Mouse (Mus musculus): Measurements from ENCODE around the gene Baz1a.
A peak's percentile ranks its signal among the peaks of the same experiment; 100 is the strongest.

The Baz1a gene

DNA sequence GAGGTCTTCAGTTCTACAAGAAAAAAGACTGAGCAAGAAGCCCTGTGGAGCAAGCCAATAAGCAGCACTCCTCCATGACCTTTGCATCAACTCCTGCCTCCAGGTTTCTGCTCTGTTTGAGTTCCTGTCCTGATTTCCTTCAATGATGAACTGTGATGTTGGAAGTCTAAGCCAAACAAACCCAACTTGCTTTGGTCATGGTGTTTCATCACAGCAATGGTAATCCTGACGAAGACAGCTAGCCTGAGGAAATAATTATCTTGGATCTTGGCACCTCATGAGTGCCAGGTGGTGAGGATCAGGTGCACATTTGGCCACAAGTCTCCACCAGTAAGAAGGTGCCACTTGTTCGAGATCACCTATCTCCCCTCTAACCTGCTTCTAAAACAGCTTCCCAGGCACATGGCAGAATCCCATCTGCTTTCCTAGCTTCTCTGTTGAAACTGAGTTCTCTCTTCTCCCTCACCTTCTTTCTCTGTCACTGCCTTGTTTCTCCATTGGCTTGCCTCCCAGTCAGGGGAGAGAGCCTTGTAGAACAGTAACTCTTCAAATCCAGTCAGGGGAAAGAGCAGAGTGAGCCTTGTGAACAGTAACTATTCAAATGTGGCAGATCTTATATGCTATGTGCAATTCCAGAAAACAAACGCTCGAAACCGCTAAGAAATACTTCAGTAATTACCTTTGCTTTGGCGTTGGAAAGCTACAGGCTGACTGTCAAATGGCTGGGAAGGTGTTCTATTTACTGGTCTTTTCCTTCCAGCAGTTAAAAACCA lies at the start of gene Baz1a:
Baz1a (minus strand) TSS at position 723 of the 773 bp plus-strand sequence.
- DNase-seq (ENCODE audit: inconsistent ontology term) = no peak

DNA sequence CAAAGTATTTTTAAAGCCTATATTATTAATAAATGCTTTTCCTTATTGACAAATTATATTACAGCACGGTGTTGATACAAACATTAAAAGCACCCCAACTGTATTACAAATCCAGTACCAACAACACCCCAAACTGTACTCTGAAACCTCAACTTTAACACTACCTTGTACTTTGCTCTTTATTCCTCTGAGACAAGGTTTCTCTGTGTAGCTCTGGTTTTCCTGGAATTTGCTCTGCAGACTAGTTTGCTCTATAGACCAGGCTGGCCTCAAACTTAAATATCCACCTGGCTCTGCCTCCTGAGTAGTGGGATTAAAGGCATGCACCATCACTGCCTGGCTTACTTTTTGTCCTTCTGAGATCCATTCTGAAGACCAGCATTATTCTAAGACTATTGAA lies 48.0 kb upstream of the Baz1a start:
- no peak for DNase-seq (ENCODE audit: inconsistent ontology term)

DNA sequence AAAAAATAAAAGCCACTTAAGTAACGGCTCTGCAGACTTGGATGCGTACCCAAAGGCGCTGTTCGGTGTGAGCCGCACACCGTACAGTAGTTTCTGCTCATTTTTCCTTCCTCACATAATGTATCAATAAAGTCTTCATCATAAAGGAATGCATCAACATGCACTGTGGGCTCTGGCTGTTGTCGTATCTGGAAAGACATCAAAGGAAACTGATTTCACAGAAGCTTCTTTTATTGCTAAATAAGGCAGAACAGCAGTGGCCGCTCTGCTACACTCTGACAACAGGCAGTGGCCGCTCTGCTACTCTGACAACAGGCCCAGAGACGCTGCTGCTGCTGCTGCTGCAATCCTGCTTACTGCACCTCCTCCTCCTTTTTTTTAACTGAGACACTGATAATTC lies 46.9 kb upstream of the Baz1a start:
- DNase-seq (ENCODE audit: inconsistent ontology term) = peak; percentile 63

GRCm38 (mm10) chr12:55060212-55060898 lies 46.2 kb upstream of the Baz1a start:
- DNase-seq (ENCODE audit: inconsistent ontology term) = peak; percentile 4

DNA sequence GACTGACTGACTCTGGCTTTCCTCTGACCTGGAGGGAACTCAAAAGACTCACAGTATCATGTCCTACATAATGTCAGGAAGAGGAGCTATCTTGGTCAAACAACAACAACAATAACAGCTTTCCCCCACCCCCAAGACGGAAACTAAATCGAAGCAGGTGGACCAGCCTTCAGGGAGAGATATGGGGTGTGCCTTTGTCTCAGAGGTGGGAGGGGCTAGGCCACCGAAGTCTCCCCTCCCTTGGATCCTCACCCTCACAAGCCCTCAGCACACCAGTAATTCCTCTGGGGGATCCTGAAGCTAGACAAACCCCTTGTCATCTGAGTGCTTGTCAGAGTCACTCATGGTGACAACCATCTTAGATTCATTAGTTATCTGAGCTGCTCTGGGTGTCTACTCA lies 45.7 kb upstream of the Baz1a start:
- no peak for DNase-seq (ENCODE audit: inconsistent ontology term)

GRCm38 (mm10) chr12:55058865-55059615 lies 44.9 kb upstream of the Baz1a start:
- no peak for DNase-seq (ENCODE audit: inconsistent ontology term)

- DNase-seq (ENCODE audit: inconsistent ontology term) = no peak
Measured at GRCm38 (mm10) chr12:55056703-55057102, 42.6 kb upstream of the Baz1a start.

GRCm38 (mm10) chr12:55054551-55055241 lies 40.5 kb upstream of the Baz1a start:
- DNase-seq (ENCODE audit: inconsistent ontology term) = no peak

GRCm38 (mm10) chr12:55053267-55053666 lies 39.1 kb upstream of the Baz1a start:
- no peak for DNase-seq (ENCODE audit: inconsistent ontology term)

GRCm38 (mm10) chr12:55051210-55052173 lies 37.3 kb upstream of the Baz1a start:
- DNase-seq (ENCODE audit: inconsistent ontology term) = no peak

DNA sequence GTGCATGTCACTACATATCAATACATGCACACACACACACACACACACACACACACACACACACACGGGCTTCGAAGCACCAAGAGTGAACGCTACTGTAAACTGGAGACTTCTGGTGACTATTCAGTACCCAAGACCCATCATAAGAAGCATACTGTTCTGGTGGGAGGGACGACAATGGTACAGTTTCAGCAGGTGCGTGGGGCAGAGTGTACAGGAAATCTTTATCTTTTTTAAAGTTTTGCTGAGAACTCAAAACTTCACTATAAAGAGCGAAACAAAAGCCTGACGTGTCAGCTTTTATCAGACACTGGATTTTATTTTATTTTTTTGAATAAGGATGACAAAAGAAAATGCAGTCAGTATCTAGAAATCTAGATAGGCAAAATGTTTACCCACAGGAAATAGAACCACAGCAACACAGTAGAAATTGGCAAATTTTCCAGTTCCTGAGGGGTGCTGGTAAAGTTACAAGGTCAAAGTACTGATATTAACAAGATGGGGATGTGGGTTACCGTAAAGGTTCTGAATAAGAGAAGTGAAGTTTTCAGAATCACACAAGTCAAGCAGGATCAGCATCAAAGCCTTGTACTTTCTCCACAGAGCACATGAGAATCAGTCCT lies 35.7 kb upstream of the Baz1a start:
- DNase-seq (ENCODE audit: inconsistent ontology term) = no peak

GRCm38 (mm10) chr12:55041011-55041410 lies 26.9 kb upstream of the Baz1a start:
- no peak for DNase-seq (ENCODE audit: inconsistent ontology term)

GRCm38 (mm10) chr12:55027088-55027487 lies 12.9 kb upstream of the Baz1a start:
- no peak for DNase-seq (ENCODE audit: inconsistent ontology term)

DNA sequence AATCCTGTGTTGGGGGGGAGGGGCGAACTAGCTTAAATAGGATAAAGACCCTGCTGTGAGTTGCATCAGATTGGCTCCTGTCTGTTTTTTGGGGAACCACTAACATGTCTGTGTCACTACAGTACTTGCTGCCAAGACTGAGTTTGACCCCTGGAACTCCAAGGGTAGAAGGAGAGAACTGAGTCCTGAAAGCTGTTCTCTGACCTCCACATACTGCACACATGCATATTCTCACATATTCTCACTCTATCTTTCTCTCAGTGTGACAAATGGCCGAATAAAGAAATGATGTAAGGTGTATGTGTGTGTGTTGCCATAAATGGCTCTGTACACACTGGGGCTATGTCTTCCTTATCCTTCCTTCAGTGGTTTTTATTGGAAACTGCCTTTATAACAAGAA lies 9.1 kb upstream of the Baz1a start:
- DNase-seq (ENCODE audit: inconsistent ontology term) = no peak

DNA sequence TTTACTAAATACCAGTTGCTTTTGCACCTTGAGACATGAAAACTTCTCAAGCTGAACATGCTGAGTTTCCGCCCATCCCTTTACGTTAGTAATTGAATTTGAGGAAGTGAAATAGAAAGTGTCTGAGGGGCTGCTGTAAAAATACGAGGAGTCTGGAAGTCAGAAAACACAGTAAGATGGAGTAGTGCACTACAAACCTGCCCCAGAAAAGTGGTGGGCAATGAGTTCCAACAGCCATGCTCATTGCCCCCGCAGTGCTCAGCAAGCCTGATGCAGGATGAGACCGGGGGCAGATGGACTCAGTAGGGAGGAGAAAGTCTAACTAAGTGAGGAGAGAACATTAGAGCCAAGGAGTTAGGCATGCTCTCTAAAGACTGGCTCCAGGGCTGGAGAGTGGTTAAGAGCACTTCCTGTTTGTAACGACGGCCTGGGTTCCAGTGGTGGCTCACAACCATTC lies 5.3 kb upstream of the Baz1a start:
- DNase-seq (ENCODE audit: inconsistent ontology term) = no peak

DNA sequence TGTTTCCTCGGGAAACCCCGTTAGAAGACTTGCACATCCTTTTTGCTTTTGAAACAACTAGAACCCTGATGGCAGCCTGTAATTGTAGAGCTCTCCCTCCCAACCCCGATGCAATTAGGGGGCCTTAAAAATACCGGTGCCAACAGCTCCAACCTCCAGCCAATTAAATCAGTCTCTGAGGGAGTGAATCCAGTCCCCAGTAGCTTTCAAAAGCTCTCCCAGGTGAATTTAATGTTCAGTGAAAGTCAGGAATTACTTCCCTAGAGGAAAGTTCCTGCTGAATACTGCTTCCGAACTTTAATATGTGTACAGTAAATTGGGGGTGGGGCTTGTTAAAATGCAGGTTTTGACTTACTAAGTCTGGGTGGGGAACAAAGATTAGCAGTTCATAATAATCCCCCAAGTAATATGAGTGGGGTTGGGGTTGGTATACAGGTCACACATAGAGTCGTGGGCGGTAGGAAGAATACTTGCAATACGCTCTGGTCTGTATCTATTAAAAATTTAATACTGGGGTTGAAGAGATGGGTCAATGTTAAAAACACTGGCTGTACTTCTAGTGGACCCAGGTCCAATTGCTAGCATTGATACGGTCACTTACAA lies 3.1 kb upstream of the Baz1a start:
- DNase-seq (ENCODE audit: inconsistent ontology term) = no peak

DNA sequence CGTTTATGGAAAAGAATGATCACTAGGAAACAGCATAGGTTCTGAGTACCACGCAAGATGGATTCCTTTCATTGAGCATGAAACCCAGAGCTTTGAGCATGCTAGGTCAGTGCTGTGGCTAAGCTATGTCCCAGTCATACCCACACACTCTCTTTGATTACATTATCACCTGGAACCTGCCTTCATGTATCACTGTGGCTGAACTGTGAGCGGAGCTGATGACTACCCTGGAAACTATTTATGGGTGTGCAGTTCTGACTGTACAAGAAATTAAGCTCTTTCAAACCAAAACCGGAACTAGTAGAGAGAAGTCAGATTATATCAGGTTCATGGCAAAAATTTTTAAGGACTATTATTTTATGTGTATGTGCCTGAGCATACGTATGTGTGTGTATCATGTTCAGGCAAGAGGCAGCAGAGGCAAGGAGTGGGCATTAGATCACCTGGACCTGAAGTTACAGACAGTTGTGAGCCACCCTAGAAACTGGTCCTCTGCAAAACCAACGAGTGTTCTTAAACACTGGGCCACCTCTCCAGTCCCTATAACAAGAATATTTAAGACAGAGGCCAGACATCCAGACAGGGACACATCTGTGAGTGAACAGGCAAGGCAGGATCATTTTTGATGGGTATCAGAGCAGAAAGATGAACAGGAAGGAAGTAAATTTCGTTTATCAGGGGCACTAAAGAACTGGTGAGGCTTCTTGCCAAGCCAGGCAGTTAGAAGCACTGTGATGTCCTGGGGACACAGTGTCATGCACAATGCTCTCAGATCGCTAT lies 2.4 kb upstream of the Baz1a start:
- DNase-seq (ENCODE audit: inconsistent ontology term) = no peak

DNA sequence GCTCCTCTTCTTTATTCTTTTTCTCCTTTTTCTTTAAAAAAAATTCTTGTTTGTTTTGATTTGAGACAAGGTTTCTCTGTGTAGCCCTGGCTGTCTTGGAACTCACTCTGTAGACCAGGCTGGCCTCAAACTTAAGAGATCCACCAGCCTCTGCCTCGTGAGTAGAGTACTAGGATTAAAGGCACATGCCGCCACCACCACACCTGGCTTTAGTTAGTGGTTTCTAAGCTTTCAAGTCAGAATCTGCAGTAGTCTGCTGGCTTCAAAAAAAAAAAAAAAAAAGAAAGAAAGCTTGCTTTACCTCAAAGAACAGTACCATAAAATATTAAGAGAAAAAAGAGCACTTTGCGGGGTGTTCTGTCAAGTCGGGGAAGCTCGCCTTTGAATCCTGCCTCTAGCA lies 1.3 kb upstream of the Baz1a start:
- no peak for DNase-seq (ENCODE audit: inconsistent ontology term)

- no peak for DNase-seq (ENCODE audit: inconsistent ontology term)
Measured at GRCm38 (mm10) chr12:55013031-55013430, 1.1 kb downstream of the Baz1a start.

All from Muller cell, postnatal 12 days (primary cell).